Mouse (Mus musculus) T-helper 1 cell (primary cell): ENCODE results near the gene Pigyl.
"Not testable (repeated sequence)": the region's sequence is repeated elsewhere in the genome, so short reads cannot be mapped to it uniquely, and the experiment has no call there.

Source experiments
- in situ Hi-C: fragments of 300-600 bp; cut with MboI, MseI; formaldehyde crosslinking; loops from one replicate; pipeline ENCODE4 v1.15.1; 2025; ENCODE audit warnings: high pct_unique_total_duplicates

Gene Pigyl

DNA sequence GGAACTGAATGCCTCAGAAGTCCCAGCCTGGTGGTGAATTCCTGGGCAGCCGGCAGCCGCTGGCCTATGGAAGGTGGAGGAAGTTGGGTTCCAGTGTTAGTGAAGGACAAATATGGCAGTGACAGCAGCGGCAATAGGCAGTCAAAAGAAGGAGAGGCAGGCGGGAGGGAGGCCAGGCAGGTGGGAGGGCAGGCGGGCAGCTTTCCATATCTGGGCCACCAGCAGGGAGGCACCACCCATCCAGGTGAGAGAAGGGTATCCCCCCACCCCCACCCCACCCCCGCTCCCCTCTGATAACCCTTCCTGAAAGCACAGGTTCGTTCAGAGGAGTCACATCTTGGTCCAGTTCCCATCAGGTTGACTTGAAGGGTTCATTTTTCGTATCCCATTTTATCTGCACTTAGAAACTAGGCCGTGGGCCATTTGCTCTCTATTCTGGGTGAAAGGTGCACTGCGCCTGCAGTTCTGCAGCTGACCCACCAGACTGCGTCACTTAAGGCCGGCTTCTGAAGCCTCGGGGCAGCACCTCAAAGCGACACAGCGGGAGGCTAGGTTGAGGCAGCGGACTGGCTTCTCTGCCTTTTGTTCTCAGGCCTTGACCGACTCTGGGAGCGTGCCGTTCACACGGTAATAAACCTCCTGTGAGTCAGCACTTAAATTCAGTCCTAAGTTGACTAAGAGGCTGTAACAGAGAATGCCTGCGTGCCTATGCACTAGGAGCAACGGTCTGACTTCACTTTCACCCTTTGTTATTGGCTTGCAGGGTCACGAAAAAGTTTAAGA is 19.7 kb upstream of the Pigyl start:
- in situ Hi-C loops = no loop called here

GRCm38 (mm10) chr9:22138480-22138879 is 18.2 kb upstream of the Pigyl start:
- in situ Hi-C loops = no loop called here

DNA sequence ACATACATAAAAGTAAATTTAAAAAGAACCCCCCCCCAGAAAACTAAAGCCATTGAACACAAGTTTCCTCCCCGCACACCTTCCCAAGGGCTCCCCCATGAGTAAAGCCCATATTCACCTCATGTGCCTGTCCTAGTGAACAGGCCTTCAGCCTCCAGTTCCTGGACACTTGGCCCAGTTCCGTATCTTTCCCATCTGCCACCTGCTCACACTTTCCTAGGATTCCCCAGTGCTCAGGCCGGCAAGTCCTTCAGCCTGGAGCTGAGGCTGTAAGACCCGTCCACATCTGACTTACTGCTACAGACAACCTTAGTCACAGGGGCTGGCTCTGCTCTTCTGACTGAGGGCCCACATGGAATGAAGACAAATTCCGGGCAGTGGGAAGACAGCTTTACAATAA is 16.9 kb upstream of the Pigyl start:
- in situ Hi-C loops = loop anchor here (5.0 kb wide), 1 partner anchor 162 kb away; no protein-coding TSS in a partner anchor

GRCm38 (mm10) chr9:22143108-22144037 is 13.3 kb upstream of the Pigyl start:
- in situ Hi-C loops = loop anchor here (5.0 kb wide), 1 partner anchor 166 kb away; no protein-coding TSS in a partner anchor

- in situ Hi-C loops = loop anchor here (5.0 kb wide), 1 partner anchor 167 kb away; no protein-coding TSS in a partner anchor
Observed at GRCm38 (mm10) chr9:22144304-22144965, 12.2 kb upstream of the Pigyl start.

GRCm38 (mm10) chr9:22149426-22150248 is 7.0 kb upstream of the Pigyl start:
- in situ Hi-C loops = loop anchor here (5.0 kb wide), 1 partner anchor 82 kb away; no protein-coding TSS in a partner anchor

DNA sequence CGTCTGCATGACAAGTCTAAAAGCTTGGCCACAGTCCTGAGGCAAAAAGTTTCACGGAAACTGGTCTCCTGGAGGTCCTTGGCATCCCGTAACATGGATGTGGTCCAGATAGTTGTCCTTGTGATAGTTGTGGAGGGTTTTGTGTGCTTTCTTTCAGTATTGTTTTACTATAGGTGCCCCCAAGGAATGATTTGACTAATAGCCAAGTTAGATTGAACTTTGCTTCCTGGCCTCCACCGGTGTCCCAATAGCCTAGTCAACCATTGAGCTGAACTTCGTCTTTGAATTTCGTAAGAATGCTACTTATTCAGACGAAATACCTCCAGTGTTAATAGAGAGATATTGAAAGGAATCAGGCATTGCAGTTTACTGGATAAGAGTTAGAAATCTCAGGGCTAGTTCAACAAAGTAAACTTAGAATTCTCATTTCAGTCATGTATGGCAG is 6.4 kb upstream of the Pigyl start:
- in situ Hi-C loops = not testable (repeated sequence)

GRCm38 (mm10) chr9:22150946-22151345 is 5.7 kb upstream of the Pigyl start:
- in situ Hi-C loops = no loop called here

DNA sequence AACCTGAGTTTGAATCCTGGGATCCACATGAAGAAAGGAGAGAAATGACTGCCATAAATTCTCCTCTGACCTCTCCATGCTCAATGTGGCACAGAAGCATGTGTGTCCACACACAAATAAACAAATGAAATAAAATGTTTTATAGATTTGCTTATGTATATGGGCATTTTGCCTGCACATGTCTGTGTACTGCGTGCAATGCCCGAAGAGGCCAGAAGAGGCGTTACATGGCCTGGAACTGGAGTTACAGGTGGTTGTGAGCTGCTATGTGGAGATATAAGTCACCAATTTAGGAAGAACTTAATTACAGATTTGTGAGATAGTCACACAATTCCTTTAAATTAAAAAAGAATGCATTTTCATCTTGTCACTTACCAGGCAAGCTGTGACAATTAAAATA is 2.8 kb upstream of the Pigyl start:
- in situ Hi-C loops = no loop called here

- in situ Hi-C loops = no loop called here
Observed at GRCm38 (mm10) chr9:22155614-22156013, 1.0 kb upstream of the Pigyl start.

- in situ Hi-C loops = no loop called here
Observed at GRCm38 (mm10) chr9:22157516-22158265, 1.0 kb downstream of the Pigyl start.

DNA sequence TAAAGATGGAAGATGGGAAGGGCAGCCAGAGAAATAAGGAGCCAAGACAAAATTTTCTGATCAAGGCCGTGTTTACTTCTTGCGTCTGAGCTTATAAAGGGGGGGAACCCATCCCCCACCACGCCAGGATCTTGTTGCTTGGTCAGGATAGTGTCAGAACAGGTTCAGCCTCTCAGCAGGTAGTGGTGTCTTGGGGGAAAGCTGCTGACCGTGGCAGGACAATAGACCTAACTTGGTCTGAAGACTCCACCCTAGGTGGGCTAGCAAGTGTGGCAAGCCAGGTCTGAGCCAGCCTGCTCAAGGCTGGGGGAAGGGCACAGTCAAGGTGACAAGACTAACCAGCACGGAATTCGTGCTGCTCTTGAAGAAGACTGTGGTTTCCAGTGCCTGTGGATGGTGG is 4.7 kb downstream of the Pigyl start:
- in situ Hi-C loops = no loop called here

DNA sequence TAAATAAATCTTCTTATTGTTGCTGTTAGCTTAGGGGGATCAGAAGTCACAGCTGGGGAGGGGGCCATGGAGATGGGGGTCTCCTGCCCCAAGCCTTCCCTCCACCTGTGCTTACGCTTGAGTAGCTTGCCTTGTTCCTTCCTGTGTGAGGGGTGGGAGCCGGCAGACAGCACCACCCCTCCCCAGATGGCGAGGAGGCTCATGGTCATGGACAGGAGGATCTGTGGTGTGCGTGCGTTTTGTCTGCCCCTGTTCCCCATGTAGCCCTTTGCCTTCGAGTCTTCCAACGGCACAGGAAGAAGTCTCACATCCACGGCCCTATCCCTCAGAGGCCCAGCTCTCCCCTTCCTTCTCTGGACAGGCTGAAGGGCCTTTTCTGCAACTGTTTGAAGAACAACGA is 5.7 kb downstream of the Pigyl start:
- in situ Hi-C loops = no loop called here

GRCm38 (mm10) chr9:22162912-22163311 is 6.3 kb downstream of the Pigyl start:
- in situ Hi-C loops = no loop called here

DNA sequence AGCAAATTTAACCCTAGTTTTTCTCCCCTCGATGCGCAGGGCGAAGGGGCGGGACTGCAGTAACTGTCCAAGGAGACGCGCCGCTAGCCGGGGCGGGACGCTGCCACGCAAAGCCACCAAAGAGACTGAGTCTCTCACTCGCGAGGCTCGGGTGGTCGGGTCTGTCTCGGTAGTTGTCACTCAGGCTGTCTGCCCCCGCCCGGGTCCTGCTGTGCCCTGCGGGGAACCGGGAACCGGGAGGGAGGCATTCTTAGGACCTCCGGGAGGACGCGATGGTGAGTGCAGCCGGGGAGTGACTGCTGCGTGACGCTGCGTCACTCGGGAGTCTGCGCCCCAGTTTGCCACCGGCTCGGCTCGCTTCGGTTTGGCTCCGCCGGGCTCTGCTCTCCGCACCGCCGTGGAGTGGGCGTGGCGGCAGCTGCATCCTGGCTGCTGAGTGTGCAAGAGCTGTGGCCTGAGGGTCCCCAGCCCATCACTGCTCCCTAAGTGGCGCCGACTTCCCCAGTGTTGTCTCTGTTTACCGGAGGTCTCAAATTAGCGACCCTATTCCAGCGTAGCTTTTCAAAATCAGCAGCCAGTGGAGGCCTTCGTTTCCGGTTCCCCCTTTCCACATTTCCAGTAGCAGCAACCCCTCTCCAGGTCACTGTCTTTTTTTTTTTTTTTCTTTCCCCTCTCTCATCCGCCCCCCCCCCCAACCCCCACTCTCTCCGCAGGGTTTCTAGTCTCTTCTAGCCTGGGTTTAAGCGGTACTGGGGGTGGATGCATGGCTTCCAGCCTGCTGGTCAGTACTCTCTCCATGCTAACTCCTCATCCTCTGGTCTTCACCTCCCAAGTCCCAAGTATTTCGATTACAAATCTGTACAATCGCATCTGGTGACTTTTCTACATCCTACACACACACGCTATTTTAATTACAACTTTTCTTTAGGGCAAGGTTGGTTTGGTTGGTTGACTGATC is 8.3 kb downstream of the Pigyl start:
- in situ Hi-C loops = no loop called here

GRCm38 (mm10) chr9:22165964-22166363 is 9.3 kb downstream of the Pigyl start:
- in situ Hi-C loops = no loop called here

DNA sequence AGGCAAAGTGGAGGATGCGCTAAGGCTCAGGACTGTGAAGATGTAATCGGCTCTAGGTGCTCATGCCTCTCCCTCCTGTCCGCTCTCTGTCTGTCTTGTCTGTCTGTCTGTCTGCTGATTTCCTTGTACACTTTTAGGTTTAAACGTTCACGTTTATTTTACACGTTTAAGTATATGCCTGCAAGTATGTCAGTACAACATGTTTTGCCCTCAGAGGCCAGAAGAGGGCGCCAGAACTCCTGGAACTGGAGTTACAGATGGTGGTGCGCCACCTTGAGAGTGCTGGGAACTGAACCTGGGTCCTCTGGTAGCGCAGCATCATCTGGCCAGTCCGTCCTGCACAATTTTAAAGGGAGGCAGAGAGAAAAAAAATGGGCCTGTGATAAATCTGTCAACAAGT is 10.0 kb downstream of the Pigyl start:
- in situ Hi-C loops = no loop called here

GRCm38 (mm10) chr9:22167751-22168150 is 11.1 kb downstream of the Pigyl start:
- in situ Hi-C loops = no loop called here

GRCm38 (mm10) chr9:22169327-22169726 is 12.7 kb downstream of the Pigyl start:
- in situ Hi-C loops = no loop called here
